Mouse (Mus musculus) right cerebral cortex, postnatal 25 days (tissue): ENCODE results near the gene Robo1.

Experiments used
- DNase-seq: peaks from one replicate; pipeline ENCODE4 v3.0.0; 2022

Robo1 gene

DNA sequence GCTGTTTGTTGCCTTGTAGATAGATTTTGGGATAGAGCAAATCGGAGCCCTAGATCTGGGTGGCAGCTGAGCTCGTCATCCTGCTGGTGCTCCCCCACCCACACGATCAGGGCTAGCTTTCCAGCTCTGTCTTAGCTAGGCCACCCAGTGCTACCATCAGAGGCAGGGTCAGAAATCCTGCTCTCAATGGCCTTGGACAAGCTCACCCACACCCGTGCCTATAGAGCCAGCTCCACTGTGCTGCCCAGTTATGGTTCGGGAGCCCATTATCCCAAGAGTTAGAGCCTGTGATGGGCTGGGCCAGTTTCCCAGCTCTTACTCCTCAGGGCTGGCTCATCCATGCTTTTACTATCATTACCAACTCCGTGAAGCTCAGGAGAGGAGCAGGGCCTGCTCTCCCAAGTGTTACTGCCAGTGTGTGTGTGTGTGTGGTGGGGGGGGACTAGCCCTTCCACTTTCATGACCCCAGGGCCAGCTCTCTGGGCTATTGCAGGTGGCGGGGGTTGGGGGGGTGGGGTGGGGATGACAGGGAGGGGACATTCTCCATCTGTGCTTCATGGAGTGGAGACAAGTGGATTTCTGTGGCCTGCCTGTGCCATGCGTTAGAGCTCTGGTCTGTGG is 461.2 kb downstream of the Robo1 start:
- DNase-seq = no peak

DNA sequence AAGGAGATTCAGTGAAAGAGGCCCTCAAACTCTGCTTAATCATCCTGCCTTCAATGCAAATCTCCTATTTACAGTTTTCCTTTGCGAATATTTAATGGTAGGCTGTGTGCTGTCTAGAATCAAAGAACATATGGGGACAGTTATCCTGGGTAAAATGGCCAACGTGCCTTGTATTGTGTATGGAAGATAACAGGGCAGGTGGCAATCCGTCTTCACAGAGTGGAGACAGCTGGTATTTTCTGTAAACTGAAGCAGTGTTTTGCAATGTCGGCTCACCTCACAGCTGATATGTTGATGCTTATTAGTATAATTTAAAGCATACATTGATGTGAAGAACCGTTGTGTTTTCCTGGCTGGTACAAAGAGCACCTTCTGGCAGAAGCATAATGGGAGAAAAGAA is 464.2 kb downstream of the Robo1 start:
- no peak for DNase-seq

- no peak for DNase-seq
Measured at GRCm38 (mm10) chr16:72773034-72773433, 464.9 kb downstream of the Robo1 start.

DNA sequence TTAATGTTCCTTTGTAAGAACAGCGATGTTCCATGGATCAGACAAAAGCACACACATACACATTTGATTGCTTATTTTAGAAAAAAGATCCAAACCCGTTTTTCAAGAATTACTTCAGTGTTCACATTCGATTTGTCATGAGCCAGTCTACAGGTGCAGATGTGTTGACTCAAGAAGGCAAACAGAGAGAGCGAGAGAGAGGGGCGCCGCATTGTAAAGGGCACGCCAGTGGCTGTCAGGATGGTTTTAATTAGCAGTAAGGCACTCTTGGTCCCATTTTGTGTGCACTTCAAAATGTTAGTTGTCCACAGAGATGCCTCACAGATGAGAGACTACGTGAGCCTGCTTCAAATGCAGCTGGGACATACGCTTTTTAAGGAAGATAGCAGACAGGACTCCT is 470.4 kb downstream of the Robo1 start:
- no peak for DNase-seq

GRCm38 (mm10) chr16:72782171-72782570 is 474.1 kb downstream of the Robo1 start:
- DNase-seq = no peak

DNA sequence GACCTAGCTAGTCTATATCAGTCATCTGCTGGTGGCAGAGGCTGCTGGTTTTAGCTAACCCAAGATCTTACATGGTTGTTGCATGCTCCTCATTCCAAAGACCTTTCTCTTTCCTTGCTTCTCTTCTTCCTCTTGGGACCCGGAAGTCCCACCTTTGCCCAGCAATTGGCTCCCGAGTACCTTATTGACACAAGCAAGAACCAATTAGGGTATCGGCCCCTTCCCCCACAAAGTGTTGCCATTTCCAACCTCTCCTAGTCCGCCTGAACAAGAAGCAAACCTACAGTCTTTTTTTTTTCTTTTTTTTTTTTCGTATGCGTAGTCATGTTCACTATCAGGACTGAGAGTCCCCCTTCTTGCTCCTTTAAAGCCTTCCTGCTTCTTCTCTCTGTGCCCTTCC is 478.0 kb downstream of the Robo1 start:
- DNase-seq = no peak

DNA sequence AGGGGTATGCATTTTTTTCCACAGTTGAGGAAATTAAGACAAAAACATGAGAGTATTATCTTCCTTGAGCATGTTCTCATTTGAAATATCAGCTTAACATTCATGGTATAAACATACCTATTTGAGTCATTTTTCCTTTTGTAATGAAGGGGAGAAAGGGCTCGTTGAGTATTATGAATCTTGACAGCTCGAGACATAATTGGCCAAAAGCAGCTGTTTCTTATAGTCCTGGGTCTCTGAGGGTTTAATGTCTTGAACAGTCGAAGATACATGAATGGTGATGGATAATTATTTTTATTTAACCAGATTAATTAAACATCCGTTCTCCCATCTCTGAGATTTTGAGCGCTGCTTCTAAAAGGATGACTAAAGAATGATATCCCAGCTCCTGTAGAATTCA is 478.5 kb downstream of the Robo1 start:
- DNase-seq = no peak

GRCm38 (mm10) chr16:72788017-72788416 is 479.9 kb downstream of the Robo1 start:
- no peak for DNase-seq

- no peak for DNase-seq
Measured at GRCm38 (mm10) chr16:72791181-72791705, 483.1 kb downstream of the Robo1 start.

DNA sequence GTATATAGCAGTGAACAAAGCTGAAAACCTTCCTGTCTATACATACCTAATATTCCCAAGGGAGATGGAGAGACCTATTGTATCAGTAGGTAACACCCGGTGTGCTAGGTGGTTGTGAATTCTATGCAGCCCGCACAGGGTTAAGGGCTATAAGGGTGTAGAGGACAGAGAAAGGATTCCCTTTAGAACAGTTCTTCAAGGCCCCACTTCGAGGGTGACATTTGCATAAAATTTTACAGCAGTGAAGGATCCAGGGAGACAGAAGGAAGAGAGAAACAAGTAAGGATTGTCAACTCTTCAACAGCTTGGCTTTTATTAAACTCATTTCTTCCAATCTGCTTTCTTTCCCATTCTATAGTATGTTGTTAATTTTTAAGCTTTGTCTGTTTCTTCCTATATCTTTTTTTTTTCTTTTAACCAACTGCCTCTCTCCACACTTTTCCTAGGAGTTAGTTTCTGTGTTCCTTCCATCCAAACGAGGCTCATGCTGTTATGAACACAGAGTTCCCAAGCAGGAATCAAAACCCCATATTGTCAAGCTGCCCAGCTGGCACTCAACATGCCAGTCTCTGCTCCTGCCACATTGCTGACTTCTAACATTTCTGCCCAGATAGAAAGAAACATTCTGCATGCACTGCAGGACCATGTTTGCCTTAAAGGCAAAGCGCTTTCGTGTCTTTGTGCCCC is 486.7 kb downstream of the Robo1 start:
- no peak for DNase-seq

DNA sequence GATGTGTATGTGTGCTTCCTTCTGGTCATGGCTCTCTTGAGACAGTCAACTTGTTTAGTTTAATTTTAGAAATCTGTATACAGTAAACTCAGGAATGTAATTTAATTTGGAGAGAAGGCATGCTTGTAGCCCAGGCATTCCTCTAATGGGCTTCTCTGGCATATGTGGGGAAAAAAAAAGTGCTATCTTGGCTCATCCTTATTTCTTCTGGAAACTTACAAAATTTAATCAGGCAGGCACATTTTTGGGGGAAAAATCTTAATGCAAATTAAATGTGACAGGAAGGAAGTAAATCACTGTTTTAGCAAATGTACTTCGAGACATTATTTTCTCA is 487.2 kb downstream of the Robo1 start:
- no peak for DNase-seq

DNA sequence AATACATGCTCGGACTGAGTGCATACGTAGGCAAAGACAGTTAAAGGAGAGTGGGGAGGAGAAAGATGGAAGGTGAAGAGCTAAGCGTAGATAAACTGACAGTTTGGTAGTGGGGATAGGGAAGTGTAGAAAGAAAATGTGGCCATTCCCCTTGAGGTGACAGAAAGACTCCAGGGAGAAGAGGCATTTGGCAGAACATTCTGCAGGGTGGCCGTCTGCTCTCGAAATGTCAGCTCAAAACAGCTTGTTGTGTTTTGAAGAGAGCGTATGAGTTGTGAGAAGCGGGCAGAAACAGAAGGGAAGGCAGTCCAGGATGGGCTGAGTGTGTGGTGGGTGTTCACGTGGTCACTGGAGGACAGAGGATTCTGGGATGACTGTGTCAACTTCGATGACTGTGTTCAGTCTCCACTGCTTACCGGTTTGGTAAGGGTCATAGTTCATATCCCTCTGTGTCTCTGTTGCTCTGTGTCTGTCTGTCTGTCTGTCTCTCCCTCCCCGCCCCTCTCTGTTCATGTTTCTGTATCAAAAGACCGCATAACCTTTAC is 490.4 kb downstream of the Robo1 start:
- no peak for DNase-seq

DNA sequence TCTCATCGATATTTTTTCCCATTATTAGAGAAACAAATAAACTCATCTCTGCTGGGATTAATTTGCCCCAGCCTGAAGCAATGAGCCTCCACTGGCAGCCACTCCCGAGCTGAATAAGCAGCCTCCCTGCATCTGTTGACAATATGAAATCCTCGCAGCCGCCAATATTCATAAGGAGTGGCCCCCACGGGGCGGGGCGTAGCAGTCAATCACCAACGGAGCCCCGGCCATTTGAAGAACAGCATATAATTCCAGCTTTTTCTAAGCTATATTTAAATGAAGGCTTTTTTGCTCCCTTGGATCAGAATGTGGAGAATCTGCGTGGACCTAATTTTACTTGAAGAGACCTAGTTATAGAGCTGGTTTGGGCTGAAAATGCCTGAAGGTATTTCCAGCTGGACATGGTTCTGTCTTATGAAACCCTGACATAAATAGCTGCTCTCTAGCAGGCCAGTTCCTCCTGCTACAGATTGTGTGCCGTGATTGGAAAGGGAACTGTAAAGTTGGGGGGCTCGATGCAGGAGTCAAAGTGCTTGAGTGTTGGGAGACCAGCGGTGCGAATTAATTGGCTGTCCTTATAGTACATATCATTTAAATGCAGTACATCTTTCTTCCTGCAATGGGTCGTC is 492.1 kb downstream of the Robo1 start:
- DNase-seq = no peak

GRCm38 (mm10) chr16:72800788-72801187 is 492.7 kb downstream of the Robo1 start:
- DNase-seq = no peak

GRCm38 (mm10) chr16:72808351-72808750 is 500.2 kb downstream of the Robo1 start:
- DNase-seq = no peak

DNA sequence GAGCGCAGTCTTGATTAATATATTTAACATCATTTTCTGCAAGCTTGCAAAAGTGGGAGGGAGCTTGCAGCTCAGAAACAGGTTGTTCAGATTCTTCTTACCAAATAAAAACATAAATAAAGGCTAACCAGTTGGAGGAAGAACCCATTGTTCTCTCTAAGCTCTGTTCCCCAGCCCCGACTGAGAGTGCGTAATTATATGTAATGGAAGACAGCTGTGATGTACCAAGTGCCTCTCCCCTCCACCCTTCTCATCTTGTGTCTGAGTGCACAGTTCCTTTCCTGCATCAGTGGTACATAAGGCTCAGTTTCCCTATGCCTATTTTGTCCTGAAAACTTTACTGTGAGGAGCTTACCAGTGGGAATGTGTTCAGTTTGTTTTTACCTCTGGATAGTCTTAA is 502.8 kb downstream of the Robo1 start:
- DNase-seq = no peak

GRCm38 (mm10) chr16:72811494-72811893 is 503.4 kb downstream of the Robo1 start:
- no peak for DNase-seq

GRCm38 (mm10) chr16:72811908-72812307 is 503.8 kb downstream of the Robo1 start:
- no peak for DNase-seq

GRCm38 (mm10) chr16:72828381-72828780 is 520.3 kb downstream of the Robo1 start:
- no peak for DNase-seq

GRCm38 (mm10) chr16:72829530-72829929 is 521.4 kb downstream of the Robo1 start:
- no peak for DNase-seq

DNA sequence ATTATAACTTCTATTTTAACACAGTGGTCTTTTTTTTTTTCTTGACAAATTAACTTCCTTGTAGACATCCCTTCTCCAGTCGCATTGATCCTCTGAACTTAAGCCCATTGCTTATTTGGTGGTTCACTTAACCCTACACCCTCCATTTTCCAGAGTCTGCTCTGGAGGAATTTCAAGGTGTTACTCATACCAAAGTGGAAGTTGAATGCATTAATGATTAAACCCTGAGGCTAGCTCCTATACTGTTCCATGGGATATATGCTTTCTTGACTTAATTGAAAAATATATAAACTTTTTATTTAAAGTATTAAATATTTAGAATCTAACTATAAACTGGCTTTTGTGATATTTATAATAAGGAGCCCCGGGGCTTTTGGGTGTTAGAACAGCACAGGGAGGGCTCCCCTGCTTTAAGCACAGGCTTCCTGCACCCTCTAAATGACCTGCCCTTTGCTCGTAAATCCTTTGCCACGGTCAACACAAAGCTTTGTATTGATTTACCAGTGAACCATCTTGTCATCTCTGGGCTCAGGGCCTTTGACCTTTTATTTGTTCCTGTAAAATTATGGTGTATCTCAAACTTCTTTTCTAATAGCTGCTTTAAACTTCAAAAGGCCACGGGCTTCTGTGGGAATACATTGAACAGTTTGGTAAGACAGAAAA is 522.4 kb downstream of the Robo1 start:
- no peak for DNase-seq

GRCm38 (mm10) chr16:72834266-72834665 is 526.2 kb downstream of the Robo1 start:
- no peak for DNase-seq

- no peak for DNase-seq
Measured at GRCm38 (mm10) chr16:72839031-72839430, 530.9 kb downstream of the Robo1 start.

- DNase-seq = no peak
Measured at GRCm38 (mm10) chr16:72841066-72841465, 533.0 kb downstream of the Robo1 start.
